Mouse (Mus musculus) intestine, embryonic 16.5 days (tissue): Measurements from ENCODE around the gene Ifitm3. TPM values are rescaled to one million over a fixed set of nuclear protein-coding genes. Genes with fewer than 3 reads are reported as not detected.
"Not testable (repeated sequence)": the region's sequence is repeated elsewhere in the genome, so short reads cannot be mapped to it uniquely, and the experiment has no call there.

Source experiments
- ATAC-seq: fragments of 200-750 bp; cut with Nextera tagmentation; 2 replicates; pipeline ENCODE4 v1.8.0; 2017; ENCODE audit warnings: moderate TSS enrichment, moderate library complexity
- H3K27ac ChIP-seq: fragments of 300-500 bp; sonication (generic); 2 replicates; pipeline ENCODE4 v1.5.1; 2014; ENCODE audit warnings: mild to moderate bottlenecking, low read length
- H3K27me3 ChIP-seq: fragments of 300-500 bp; sonication (generic); replicated peaks from 2 replicates; pipeline ENCODE4 v1.6.1; 2014; ENCODE audit warnings: low read length, control low read depth, mixed read lengths; ENCODE audit not compliant: control insufficient read depth, insufficient read depth
- H3K36me3 ChIP-seq: fragments of 300-500 bp; sonication (generic); 2 replicates; pipeline ENCODE4 v1.6.1; 2014; ENCODE audit warnings: low read length, control low read depth; ENCODE audit not compliant: control insufficient read depth, insufficient read depth
- H3K4me1 ChIP-seq: fragments of 300-500 bp; sonication (generic); 2 replicates; pipeline ENCODE4 v1.6.1; 2014; ENCODE audit warnings: low read length, control low read depth, mixed read lengths; ENCODE audit not compliant: control insufficient read depth, insufficient read depth
- H3K4me2 ChIP-seq: fragments of 300-500 bp; sonication (generic); 2 replicates; pipeline ENCODE4 v1.6.1; 2014; ENCODE audit warnings: low read depth, low read length, control low read depth
- H3K4me3 ChIP-seq: fragments of 300-500 bp; sonication (generic); 2 replicates; pipeline ENCODE4 v1.5.1; 2014; ENCODE audit warnings: mild to moderate bottlenecking, low read length
- H3K9ac ChIP-seq: fragments of 300-500 bp; sonication (generic); 2 replicates; pipeline ENCODE4 v1.6.1; 2014; ENCODE audit warnings: low read depth, low read length
- H3K9me3 ChIP-seq: fragments of 300-500 bp; sonication (generic); 2 replicates; pipeline ENCODE4 v1.6.1; 2016; ENCODE audit warnings: low read length, control low read depth; ENCODE audit not compliant: control insufficient read depth
- WGBS: fragments of 180-500 bp; shearing (Covaris S2); extraction: QIAGEN DNeasy Blood & Tissue Kit; methylation state at CpG from one replicate; pipeline ENCODE4 v1.1.7; 2014; 5-methylcytosine and 5-hydroxymethylcytosine counted together
- polyA plus RNA-seq: library from polyadenylated mRNA; unstranded; fragments of >200 nt; fragmentation: Nextera tagmentation; extraction: Ambion mirVana; gene quantifications from 2 replicates; pipeline ENCODE4 v1.2.1, GENCODE M21; 2015

Ifitm3 gene
- polyA plus RNA-seq, 1 experiment from 2014 or later, result 255 TPM

DNA sequence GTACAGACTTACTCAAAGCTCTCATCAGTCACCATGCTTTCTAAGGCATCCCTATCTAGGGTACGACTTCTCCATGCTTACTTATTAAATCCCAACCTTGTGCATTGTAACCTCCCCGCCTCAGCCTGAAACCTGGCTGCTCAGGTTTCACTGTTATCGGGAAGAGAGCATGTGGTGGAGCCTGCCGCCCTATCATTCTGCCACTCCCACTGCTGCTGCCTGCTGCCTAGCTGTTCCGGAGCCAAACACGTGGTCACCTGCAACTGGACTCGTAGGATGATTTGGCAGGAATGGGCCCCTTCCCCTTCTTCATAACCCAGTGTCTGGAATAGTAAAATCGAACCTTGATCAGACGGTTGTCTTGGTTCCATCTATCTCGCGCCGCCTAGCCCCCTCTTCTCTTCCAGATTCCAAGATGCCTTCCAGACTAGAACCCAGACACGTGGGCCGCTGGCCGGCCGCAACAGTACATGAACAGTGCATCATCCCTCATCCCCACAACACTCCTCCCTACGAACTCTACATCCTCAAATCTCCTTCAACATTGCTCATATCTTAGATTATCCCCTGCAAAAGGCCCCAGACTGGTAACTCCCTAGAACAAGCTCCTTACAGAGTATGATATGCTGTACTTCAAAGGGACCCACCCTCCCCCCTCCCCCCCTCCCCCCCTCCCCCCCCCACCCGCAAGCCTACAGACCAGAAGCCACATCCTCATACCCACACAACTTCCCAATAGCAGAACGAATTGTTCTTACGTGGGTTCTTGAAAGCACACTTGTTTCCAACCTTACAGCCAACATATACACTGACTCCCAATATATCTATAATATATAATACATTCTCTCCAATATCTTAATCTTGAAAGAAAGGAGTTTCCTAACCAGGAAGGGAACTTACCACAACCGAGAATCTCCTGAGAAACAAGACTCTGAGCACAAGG lies 27.8 kb upstream of the Ifitm3 start:
- Histone ChIP-seq H3K4me3 (no peak overlapping the region), H3K27ac (peak overlapping the region; percentile 28; the same call in 1 of the 2 replicates), H3K9me3 (no peaks in the 10 kb centered on the region), H3K36me3 (no peaks in the 10 kb centered on the region), H3K9ac (no peak overlapping the region), H3K27me3 (no peaks in the 10 kb centered on the region), H3K4me1 (peaks cover 19% of the 10 kb centered on the region), H3K4me2 (no peak overlapping the region)
- ATAC-seq, result peak; percentile 50
- WGBS, result 71% methylated on average over 20 of the region's 21 CpGs

DNA sequence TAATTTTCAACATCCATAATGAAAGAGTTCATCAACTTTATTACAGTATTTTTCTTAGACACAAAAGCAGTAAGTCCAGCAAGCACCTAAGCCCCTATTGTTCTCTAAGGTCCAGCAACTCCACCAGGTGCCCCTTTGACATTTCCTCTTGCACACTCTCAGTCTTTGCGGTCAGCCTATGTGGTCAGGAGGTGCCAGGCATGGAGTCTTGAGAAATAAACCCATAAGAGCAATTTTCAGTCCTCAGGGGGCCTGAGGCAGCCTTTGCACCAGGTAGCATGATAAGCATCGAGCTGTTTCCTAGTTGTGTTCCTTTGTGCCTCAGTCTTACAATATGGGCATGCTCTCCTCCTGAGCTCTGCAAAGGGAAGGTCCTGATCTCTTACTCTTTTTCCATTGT lies 26.1 kb upstream of the Ifitm3 start:
- not testable (repeated sequence) for H3K4me2 ChIP-seq, H3K4me1 ChIP-seq, H3K27me3 ChIP-seq, H3K36me3 ChIP-seq, H3K9me3 ChIP-seq, H3K9ac ChIP-seq, ATAC-seq, H3K27ac ChIP-seq, H3K4me3 ChIP-seq
- WGBS, result 100% methylated on average over 1 of the region's 2 CpGs

DNA sequence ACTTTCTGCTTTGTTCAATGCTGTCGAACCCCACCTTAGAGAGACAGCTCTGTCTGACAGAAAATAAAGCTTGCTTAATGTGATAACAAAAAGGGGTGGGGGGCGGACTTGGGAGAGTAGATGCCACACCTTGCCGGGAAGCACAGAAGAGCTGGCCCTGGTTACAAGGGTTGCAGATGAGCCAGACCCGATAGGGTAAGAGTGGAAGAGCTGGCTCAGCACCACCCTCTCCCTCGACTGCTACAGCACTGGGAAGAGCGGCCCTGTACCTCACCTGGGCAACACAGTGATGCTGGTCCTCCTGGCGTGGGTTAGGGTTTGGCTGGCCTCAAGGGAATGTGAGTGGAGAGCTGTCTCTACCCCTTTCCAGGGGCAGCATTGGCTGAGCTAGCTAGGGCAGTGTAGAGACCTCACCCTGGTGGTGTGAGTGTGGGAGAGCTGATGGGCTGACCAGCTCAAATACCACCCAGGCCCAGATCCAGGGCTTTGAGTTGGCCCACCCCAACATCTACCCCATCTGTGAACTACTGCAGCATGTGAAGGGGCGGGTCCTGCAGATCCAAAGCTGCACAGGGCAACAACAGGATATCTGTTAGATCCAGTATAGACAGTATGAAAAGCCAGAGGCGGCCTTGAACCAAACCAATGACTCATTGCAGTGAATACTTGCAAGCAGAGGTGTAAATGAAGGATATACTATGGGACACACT lies 22.0 kb upstream of the Ifitm3 start:
- ATAC-seq, result peak; percentile 34; the same call in 1 of the 2 replicates
- no peaks in the 10 kb centered on the region for H3K27me3 ChIP-seq

DNA sequence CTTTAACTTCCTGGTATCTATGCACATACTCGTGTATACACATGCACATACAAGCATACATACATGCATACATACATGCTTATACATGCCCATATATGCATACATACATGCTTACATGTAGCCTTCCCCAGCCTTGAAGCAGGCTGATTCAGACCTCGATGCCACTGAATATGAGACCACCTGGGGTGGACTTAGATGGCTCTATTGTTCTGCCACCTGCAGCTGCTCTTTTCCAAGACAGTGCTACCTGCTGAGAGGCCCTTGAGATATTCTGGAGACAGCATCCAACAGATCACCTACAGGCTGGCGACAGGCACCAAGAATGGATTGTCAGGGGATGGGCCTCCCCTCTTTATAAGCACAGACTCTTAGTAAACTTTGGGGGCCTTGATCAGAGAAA lies 19.8 kb upstream of the Ifitm3 start:
- Histone ChIP-seq H3K9me3 (no peaks in the 10 kb centered on the region), H3K9ac (no peak overlapping the region), H3K27me3 (no peaks in the 10 kb centered on the region), H3K4me2 (no peak overlapping the region), H3K36me3 (no peaks in the 10 kb centered on the region), H3K27ac (no peak overlapping the region), H3K4me1 (peaks cover 4% of the 10 kb centered on the region; the same call in 1 of the 2 replicates), H3K4me3 (no peak overlapping the region)
- 63% methylated on average over 3 of the region's 3 CpGs for WGBS
- no peak for ATAC-seq

More for the DNA sequence above, 22.0 kb upstream of the Ifitm3 start:
- Histone ChIP-seq H3K4me2 (no peak overlapping the region), H3K4me1 (peaks cover under 1% of the 10 kb centered on the region; the same call in 1 of the 2 replicates), H3K36me3 (no peaks in the 10 kb centered on the region), H3K27ac (no peak overlapping the region), H3K9ac (no peak overlapping the region), H3K9me3 (no peaks in the 10 kb centered on the region), H3K4me3 (no peak overlapping the region)
- WGBS, result 63% methylated on average over 9 of the region's 9 CpGs

DNA sequence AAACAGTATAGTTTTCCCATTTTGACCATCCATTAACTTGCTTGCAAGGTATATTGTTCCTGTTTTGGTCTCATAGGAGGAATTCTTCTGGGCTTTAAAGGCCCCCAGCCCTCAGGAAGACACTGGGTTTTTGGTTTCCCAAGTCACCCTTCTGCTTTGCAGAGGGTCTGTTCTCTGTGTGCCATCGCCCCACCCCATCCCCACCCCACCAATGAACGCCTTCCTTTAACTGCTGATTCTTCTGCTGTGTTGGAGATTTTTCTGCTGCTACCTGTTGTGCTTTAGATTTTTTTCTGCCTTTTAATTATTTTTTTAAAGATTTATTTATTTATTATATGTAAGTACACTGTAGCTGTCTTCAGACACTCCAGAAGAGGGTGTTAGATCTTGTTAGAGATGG lies 18.3 kb upstream of the Ifitm3 start, which contains the start of gene Gm17387:
Gene Gm17387, plus strand, starts transcription at position 301 of the 400 bp plus-strand sequence.
- no peaks in the 10 kb centered on the region for H3K36me3 ChIP-seq
- H3K9ac ChIP-seq, result no peak within 1 kb of the TSS
- ATAC-seq, result no peak
- no peak within 1 kb of the TSS for H3K4me3 ChIP-seq
- no peak within 1 kb of the TSS for H3K4me2 ChIP-seq
- peaks cover 4% of the 10 kb centered on the region; the same call in 1 of the 2 replicates for H3K4me1 ChIP-seq
- H3K9me3 ChIP-seq, result no peaks in the 10 kb centered on the region
- H3K27me3 ChIP-seq, result no peaks in the 10 kb centered on the region
- 92% methylated on average over 2 of the region's 2 CpGs for WGBS
- no peak within 1 kb of the TSS for H3K27ac ChIP-seq

DNA sequence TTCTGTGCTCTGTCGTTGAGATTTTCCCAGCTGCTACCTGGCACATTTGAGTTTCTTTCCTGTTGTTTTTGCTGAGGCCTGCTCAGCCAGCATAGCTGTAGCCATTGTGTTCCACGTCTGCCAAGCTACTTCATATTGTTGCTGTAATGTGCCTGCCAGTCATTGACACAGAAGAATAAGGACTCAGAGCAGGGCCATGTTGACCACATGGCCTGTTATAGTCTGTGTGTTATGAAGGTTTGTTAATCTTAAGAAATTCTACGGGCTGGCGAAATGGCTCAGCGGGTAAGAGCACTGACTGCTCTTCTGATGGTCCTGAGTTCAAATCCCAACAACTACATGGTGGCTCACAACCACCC lies 16.1 kb upstream of the Ifitm3 start:
- 59% methylated on average over 5 of the region's 5 CpGs for WGBS
- no peak overlapping the region for H3K4me3 ChIP-seq
- H3K36me3 ChIP-seq, result no peaks in the 10 kb centered on the region
- ATAC-seq, result no peak
- 0 out of 2 replicates have a peak overlapping the region, but pooled peaks have one; percentile 2 for H3K27ac ChIP-seq
- no peak overlapping the region for H3K9ac ChIP-seq
- peaks cover 4% of the 10 kb centered on the region; the same call in 1 of the 2 replicates for H3K4me1 ChIP-seq
- H3K4me2 ChIP-seq, result no peak overlapping the region
- no peaks in the 10 kb centered on the region for H3K9me3 ChIP-seq
- no peaks in the 10 kb centered on the region for H3K27me3 ChIP-seq

DNA sequence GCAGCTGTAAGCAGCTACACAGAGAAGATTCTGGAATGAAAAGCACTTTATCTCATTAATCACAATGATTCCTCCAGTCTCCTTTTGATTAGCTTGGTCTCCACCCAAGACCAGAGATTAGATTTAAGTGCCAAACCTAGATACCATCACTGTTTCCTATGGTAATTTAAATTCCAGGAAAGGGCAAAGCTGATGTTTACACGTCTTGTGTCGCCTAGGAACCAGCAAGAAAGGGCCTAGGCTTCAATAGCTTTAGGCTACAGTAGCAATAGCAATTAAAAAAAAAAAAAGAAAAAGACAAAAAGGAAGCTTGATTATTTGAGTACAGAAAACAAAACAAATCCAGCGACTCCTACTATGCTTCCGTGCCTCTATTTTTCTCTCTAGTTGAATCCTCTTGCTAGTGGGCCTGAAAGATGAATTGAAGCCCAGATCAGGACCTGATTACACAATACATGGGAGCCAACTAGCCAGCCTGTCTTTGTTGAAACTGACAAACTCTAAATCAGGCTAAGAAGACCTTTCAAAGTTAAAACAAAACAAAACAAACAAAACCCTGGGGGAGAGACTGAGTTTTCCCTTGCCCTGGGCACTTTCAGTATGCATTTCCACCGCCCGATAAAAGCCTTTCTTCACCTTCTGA lies 15.6 kb upstream of the Ifitm3 start:
- H3K27ac ChIP-seq, result 0 out of 2 replicates have a peak overlapping the region, but pooled peaks have one; percentile 2
- peaks cover 4% of the 10 kb centered on the region; the same call in 1 of the 2 replicates for H3K4me1 ChIP-seq
- ATAC-seq, result no peak
- H3K36me3 ChIP-seq, result no peaks in the 10 kb centered on the region
- no peak overlapping the region for H3K9ac ChIP-seq
- H3K4me3 ChIP-seq, result no peak overlapping the region
- no peaks in the 10 kb centered on the region for H3K9me3 ChIP-seq
- H3K4me2 ChIP-seq, result no peak overlapping the region
- 51% methylated on average over 6 of the region's 6 CpGs for WGBS
- no peaks in the 10 kb centered on the region for H3K27me3 ChIP-seq

DNA sequence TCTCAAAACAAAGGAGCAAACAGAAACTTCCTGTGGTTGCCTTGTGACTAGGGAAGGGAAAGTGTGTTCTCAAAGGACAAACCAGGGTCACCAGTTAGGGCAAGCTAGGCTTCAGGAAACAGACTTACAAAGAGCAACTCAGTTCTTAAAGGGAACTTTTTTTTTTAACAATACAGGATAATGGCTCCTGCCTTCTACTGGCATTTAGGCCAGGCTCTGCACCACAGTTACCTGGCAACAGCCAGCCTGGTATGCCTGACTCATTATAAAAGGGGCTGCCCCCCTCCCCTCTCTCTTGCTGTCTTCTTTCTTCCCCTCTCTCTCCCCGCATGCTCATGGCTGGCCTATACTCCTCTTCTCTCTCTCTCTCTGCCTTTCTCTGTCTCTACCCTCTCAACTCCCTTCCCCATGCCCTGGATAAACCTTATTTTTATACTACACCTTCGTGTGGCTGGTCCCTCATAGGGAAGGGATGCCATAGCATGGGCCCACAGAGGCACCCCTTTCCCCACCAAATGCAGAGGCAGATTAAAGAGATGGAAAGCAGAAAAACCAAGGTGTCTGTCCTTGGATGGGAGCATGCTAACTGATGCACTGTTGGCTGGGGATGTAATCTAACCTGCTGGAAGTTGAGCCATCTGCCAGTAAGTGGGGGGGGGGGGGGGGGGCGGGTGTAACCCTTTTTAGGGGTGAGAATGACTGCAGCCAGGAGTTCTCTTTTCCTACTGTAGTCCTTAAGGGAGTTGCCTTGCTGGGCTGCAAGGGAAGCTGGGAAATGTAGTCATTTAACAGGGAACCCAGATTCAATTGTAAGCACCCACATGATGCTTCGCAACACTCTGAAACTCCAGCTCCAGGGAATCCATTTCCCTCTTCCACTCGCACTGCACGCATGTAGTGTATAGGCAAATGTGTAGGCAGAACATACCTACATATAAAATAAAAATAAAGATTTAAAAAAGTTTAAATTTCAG lies 14.6 kb upstream of the Ifitm3 start:
- Histone ChIP-seq H3K4me2 (no peak overlapping the region), H3K36me3 (no peaks in the 10 kb centered on the region), H3K4me1 (peaks cover 4% of the 10 kb centered on the region; the same call in 1 of the 2 replicates), H3K27ac (no peak overlapping the region; the same call in 1 of the 2 replicates), H3K9me3 (no peaks in the 10 kb centered on the region), H3K4me3 (no peak overlapping the region), H3K27me3 (no peaks in the 10 kb centered on the region), H3K9ac (no peak overlapping the region)
- ATAC-seq, result no peak
- WGBS, result 48% methylated on average over 6 of the region's 6 CpGs
